Mouse (Mus musculus) liver, postnatal 0 days (tissue): ENCODE results near the gene Necap2.

Source experiments
- CTCF ChIP-seq: sonication (generic); IDR thresholded peaks from 2 replicates; pipeline ENCODE4 v1.5.1; 2016; ENCODE audit warnings: antibody characterized with exemption, low read depth
- EP300 ChIP-seq: IDR thresholded peaks from 2 replicates; pipeline ENCODE4 v1.6.1; 2016; ENCODE audit warnings: antibody characterized with exemption, low read depth, mild to moderate bottlenecking

DNA sequence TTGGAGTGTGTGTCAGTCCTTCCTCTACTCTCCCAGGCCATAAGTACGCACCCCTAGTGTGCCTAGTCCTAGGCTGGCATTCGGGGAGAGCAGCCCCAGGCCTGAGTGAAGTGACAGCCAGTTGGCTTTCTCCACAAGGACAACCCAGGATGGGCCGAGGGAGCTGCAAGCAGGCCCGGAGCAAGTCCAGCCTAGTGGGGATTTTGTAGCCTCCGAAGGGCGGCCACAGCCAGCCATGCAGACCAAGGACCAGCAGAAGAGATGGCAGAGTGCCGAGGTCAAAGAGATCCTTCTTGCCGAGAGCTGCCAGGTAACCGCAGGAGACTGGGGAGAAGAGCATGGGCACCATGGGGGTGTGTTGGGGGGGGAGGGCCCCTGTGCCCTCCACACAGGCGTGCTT, 16.9 kb upstream of the Necap2 start:
- TF ChIP-seq CTCF (no peak), EP300 (no peak)
